Mouse (Mus musculus) lung, postnatal 25 days (tissue): ENCODE data around the gene Krtap22-2.
"Not testable (repeated sequence)": the region's sequence is repeated elsewhere in the genome, so short reads cannot be mapped to it uniquely, and the experiment has no call there.

Source experiments
- DNase-seq: peaks from one replicate; pipeline ENCODE4 v3.0.0; 2022; ENCODE audit warnings: low spot score

Krtap22-2 gene

DNA sequence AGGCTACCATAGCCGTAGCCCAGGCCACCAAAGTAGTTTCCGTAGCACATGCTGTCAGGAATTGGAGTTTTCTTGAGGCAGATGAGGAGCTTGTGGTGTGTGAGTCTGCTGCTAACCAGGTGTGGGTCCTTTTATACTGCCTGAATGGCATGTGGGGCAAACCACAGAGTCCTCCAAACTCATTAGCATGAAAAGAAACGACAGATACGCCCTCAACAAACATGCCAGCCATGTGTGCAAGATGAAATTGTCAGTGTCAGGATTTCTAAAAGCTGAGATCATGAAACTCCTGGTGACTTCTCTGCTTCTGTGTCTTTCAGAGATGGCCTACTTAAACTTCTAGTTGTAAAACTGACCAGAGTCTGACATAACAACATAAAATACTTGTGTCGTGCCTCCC is at the start of gene Krtap22-2:
Gene Krtap22-2 (minus strand): TSS at position 101 of the 400 bp plus-strand sequence.
- DNase-seq, result no peak

DNA sequence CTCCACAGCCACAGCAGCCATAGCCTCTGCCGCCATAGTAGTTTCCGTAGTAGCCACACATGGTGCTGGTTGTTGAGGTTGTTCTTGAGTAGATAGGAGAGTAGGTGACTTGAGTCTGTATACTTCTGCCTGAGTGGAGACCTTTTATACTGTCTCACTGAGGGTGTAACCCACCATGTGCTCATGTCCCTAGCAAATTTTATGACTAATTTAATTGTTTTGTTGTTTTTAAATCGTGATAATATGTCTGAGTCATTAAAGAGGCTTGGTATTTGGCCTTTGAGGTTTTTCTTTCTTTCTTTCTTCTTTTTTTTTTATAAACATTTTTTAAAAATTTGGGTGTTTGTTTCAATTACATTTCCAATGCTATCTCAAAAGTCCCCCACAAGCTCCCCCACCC is 37.2 kb upstream of the Krtap22-2 start, which contains the start of gene Krtap6-5:
Gene Krtap6-5 (minus strand): TSS at position 101 of the 400 bp plus-strand sequence.
- DNase-seq, result no peak

DNA sequence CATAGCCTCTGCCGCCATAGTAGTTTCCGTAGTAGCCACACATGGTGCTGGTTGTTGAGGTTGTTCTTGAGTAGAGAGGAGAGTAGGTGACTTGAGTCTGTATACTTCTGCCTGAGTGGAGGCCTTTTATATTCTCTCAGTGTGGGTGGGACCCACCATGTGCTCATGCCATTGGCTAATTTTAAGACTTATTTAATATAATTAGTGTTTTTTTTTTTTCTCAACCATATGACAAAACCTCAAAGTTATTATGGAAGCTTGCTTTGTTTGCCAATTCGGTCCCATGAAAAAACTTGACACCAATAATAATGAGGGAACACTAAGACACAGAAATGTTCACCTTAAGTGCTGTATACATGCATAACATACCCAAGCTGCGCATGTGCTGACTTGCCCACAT is 30.8 kb upstream of the Krtap22-2 start, which contains the start of gene Gm10228:
Gene Gm10228 (minus strand): TSS at position 101 of the 400 bp plus-strand sequence.
- DNase-seq, result not testable (repeated sequence)

DNA sequence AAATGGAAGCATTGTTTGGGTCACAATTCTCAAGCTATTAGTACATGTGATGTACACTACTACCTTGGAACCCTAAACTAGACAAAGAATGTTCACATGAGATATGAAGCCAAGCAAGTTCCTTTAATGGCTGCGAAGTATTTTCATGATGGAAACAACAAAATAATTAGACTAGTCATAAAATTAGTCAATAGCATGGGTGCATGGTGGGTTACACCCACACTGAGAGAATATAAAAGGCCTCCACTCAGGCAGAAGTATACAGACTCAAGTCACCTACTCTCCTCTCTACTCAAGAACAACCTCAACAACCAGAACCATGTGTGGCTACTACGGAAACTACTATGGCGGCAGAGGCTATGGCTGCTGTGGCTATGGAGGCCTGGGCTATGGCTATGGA is 20.8 kb upstream of the Krtap22-2 start, which contains the start of gene Krtap6-1:
Gene Krtap6-1 (plus strand): TSS at position 301 of the 400 bp plus-strand sequence.
- not testable (repeated sequence) for DNase-seq

DNA sequence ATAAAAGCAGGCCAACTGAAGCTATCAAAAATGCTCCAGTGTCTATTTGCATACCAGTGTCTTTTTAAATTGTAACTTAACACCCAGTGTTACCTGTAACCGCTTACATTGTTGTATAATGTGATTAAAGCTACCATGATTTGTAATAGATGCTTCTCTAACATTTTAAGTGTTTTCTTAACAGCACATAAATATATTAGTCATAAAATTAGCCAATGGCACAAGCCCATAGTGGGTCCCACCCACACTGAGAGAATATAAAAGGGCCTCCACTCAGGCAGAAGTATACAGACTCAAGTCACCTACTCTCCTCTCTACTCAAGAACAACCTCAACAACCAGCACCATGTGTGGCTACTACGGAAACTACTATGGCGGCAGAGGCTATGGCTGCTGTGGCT is 4.4 kb upstream of the Krtap22-2 start, which contains the start of gene Gm10229:
Gene Gm10229 (plus strand): TSS at position 301 of the 400 bp plus-strand sequence.
- DNase-seq, result not testable (repeated sequence)

DNA sequence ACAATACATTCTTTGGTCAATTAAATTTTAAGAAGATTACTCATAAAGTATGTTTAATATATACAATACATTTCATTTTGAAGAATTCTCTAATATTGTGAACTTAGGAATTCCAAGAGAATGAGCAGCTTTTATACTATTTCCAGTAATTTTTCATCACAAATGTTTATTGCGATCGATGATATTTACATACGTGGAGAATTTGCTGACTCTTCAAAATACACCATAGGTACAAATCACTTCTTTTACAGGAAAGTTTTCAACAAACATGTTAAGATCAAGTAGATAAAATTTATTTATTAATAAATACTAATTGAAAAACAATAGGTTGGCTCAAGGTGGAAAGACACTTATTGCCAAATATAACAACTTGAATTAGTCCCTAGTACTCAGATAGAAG is 3.4 kb upstream of the Krtap22-2 start:
- DNase-seq, result no peak

DNA sequence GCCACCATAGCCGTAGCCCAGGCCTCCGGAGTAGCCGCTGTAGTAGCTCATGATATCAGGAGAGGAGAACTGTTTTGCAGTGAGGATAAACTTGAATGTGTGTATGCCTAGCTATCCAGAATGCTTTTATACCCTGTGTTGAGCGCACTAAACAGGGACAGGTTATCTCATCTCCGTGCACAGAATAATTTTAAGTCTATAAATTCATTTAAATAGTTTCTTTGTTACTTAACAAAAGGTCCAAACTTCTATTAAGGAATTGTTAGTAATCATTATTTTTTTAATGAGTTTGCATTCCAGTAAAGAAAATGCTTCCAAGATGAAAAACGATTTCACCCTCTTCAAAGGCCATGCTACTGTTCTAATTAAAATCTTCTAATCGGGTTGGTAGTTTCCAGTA is 47.8 kb downstream of the Krtap22-2 start, which contains the start of gene Krtap16-3:
Gene Krtap16-3 (minus strand): TSS at position 101 of the 400 bp plus-strand sequence.
- no peak for DNase-seq
